Mouse (Mus musculus) brown adipose tissue, adult 24 weeks (tissue): ENCODE results near the gene Parg. TPM values are rescaled to one million over a fixed set of nuclear protein-coding genes. Genes with fewer than 3 reads are reported as not detected.

Experiments used
- H3K27ac ChIP-seq: fragments of 200-500 bp; replicated peaks from 2 replicates; pipeline ENCODE4 v1.5.1; 2012; ENCODE audit warnings: low read depth, mild to moderate bottlenecking, low read length
- H3K4me1 ChIP-seq: fragments of 200-500 bp; 2 replicates; pipeline ENCODE4 v1.6.1; 2012; ENCODE audit warnings: low read length, mixed read lengths; ENCODE audit not compliant: control insufficient read depth, insufficient read depth, insufficient read length
- H3K4me3 ChIP-seq: fragments of 200-500 bp; 2 replicates; pipeline ENCODE4 v1.5.1; 2012; ENCODE audit warnings: low read depth, mild to moderate bottlenecking, low read length, moderate library complexity; ENCODE audit not compliant: insufficient read depth
- polyA plus RNA-seq: library from polyadenylated mRNA; stranded (reverse); fragments of >200 nt; gene quantifications from 2 replicates; pipeline ENCODE4 v1.2.4, GENCODE M21; 2012; ENCODE audit not compliant: missing spikeins, insufficient read depth, insufficient read length

Gene Parg
- polyA plus RNA-seq, 1 experiment = 14.4 TPM

- no peak overlapping the region for H3K27ac ChIP-seq
- H3K4me3 ChIP-seq = no peak overlapping the region
- no peaks in the 10 kb centered on the region for H3K4me1 ChIP-seq
These were observed 125.6 kb downstream of the Parg start for GRCm38 (mm10) chr14:32327366-32327765.

GRCm38 (mm10) chr14:32332515-32333445 lies 131.0 kb downstream of the Parg start:
- Histone ChIP-seq H3K4me3 (no peak overlapping the region), H3K27ac (no peak overlapping the region), H3K4me1 (no peaks in the 10 kb centered on the region)

- no peaks in the 10 kb centered on the region for H3K4me1 ChIP-seq
- no peak overlapping the region for H3K27ac ChIP-seq
- H3K4me3 ChIP-seq = no peak overlapping the region
These were observed 134.3 kb downstream of the Parg start for GRCm38 (mm10) chr14:32336021-32336420.

GRCm38 (mm10) chr14:32336547-32336946 lies 134.8 kb downstream of the Parg start:
- Histone ChIP-seq H3K4me3 (no peak overlapping the region), H3K27ac (no peak overlapping the region), H3K4me1 (no peaks in the 10 kb centered on the region)

- Histone ChIP-seq H3K27ac (no peak overlapping the region), H3K4me3 (no peak overlapping the region), H3K4me1 (no peaks in the 10 kb centered on the region)
These were observed 140.1 kb downstream of the Parg start for GRCm38 (mm10) chr14:32341823-32342222.

- Histone ChIP-seq H3K4me1 (no peaks in the 10 kb centered on the region), H3K4me3 (no peak overlapping the region), H3K27ac (no peak overlapping the region)
These were observed 142.4 kb downstream of the Parg start for GRCm38 (mm10) chr14:32344176-32344575.

- no peaks in the 10 kb centered on the region for H3K4me1 ChIP-seq
- H3K27ac ChIP-seq = no peak overlapping the region
- no peak overlapping the region for H3K4me3 ChIP-seq
These were observed 142.9 kb downstream of the Parg start for GRCm38 (mm10) chr14:32344694-32345093.

Other genes starting within 250 kb of the Parg start
- gene Galnt15, start 173.0 kb upstream of the Parg start, polyA plus RNA-seq = 4.0 and 6.2 TPM in 2 replicates
- 88.6 and 102 TPM in 2 replicates for gene Oxnad1, start 116.6 kb upstream of the Parg start, polyA plus RNA-seq
- gene Dph3, start 116.2 kb upstream of the Parg start, polyA plus RNA-seq = 87.7 and 128 TPM in 2 replicates
- gene Msmb, start 59.9 kb upstream of the Parg start, polyA plus RNA-seq = not detected in 2 replicates
- gene Ncoa4, start 42.1 kb upstream of the Parg start, polyA plus RNA-seq = 117 and 123 TPM in 2 replicates
- 326 TPM in 2 replicates for gene Timm23, start 51 bp upstream of the Parg start, polyA plus RNA-seq
- gene Ogdhl, start 120.1 kb downstream of the Parg start, polyA plus RNA-seq = 0.40 TPM in 1 of 2 replicates, not detected in the other
- gene 1700024G13Rik, start 186.4 kb downstream of the Parg start, polyA plus RNA-seq = not detected in 2 replicates